Mouse (Mus musculus) hematopoietic stem cell, adult 5-6 weeks (primary cell): ENCODE results near the gene Kif3b. TPM values are rescaled to one million over a fixed set of nuclear protein-coding genes. Genes with fewer than 3 reads are reported as not detected.
"Not testable (repeated sequence)": the region's sequence is repeated elsewhere in the genome, so short reads cannot be mapped to it uniquely, and the experiment has no call there.

Experiments used
- ATAC-seq, 2 experiments: fragments of 125-278 bp in 1 of 2; replicated peaks in 1 of 2; 2 replicates each; pipeline ENCODE4 v1.8.0; 2016 to 2017; ENCODE audit warnings: inconsistent platforms in 2 of 2, mild to moderate bottlenecking in 2 of 2, moderate number of reproducible peaks in 2 of 2, low read depth in 1 of 2, moderate TSS enrichment in 1 of 2; ENCODE audit not compliant: low FRiP score in 2 of 2, poor library complexity in 2 of 2, severe bottlenecking in 2 of 2, insufficient read depth in 1 of 2, low TSS enrichment in 1 of 2
- total RNA-seq: library from RNA; stranded (forward); fragments of 172-1452, 232-1000 nt; gene quantifications from 2 replicates; pipeline ENCODE4 v1.2.3, GENCODE M21; 2017

Kif3b gene
- total RNA-seq, 1 experiment from 2014 or later = 13.2 TPM

DNA sequence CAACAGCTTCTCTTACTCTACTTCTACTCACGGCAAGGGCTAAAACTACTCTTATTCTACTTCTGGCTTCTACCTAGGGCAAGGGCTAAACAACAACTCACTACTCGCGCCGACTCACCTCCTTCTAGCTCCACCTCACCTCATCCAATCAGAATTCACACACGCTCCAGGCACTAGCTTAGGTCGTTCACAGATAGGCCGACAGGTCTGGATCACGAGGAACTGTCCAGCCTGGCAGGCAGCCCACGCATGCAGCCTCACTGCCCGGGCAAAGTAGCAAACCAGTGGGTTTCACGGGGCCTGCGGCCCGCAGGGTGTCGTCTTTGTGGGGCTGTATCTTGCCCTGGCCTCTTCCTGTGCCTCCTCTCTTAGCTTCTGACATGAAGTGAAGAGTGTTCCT, 73.3 kb downstream of the Kif3b start:
- not testable (repeated sequence) for ATAC-seq

- no peak for ATAC-seq
Measured at GRCm38 (mm10) chr2:153370871-153371270, 79.7 kb downstream of the Kif3b start.

- no peak for ATAC-seq
Measured at GRCm38 (mm10) chr2:153375380-153375779, 84.2 kb downstream of the Kif3b start.

GRCm38 (mm10) chr2:153380479-153380878, 89.3 kb downstream of the Kif3b start:
- ATAC-seq = no peak

Other genes starting within 250 kb of the Kif3b start
- 5.4 and 11.4 TPM in 2 replicates for gene Ccm2l, start 225.5 kb upstream of the Kif3b start, total RNA-seq
- 9.0 and 26.3 TPM in 2 replicates for gene Hck, start 182.9 kb upstream of the Kif3b start, total RNA-seq
- 62.0 and 83.4 TPM in 2 replicates for gene Tm9sf4, start 130.1 kb upstream of the Kif3b start, total RNA-seq
- gene Tspyl3, start 66.0 kb upstream of the Kif3b start, total RNA-seq = 18.2 and 19.4 TPM in 2 replicates
- 7.3 and 7.8 TPM in 2 replicates for gene Plagl2, start 50.0 kb upstream of the Kif3b start, total RNA-seq
- gene Pofut1, start 49.9 kb upstream of the Kif3b start, total RNA-seq = 23.0 and 29.1 TPM in 2 replicates
- gene Asxl1, start 54.4 kb downstream of the Kif3b start, total RNA-seq = 37.1 and 42.8 TPM in 2 replicates
- not detected in 2 replicates for gene 4930404H24Rik, start 201.4 kb downstream of the Kif3b start, total RNA-seq
- gene Nol4l, start 238.6 kb downstream of the Kif3b start, total RNA-seq = 5.2 and 8.1 TPM in 2 replicates